Mouse (Mus musculus) neural tube, embryonic 10.5 days (tissue): ENCODE measurements around the gene Fam69b.
A peak's percentile ranks its signal among the peaks of the same experiment; 100 is the strongest.

Experiments
- DNase-seq: peaks from one replicate; pipeline ENCODE4 v3.0.0-alpha.2; 2017; ENCODE audit warnings: low spot score; ENCODE audit errors: extremely low spot score

Gene Fam69b

GRCm38 (mm10) chr2:26597810-26598209, 30.4 kb upstream of the Fam69b start:
- no peak for DNase-seq

- DNase-seq: no peak
Measured at GRCm38 (mm10) chr2:26598462-26598861, 29.8 kb upstream of the Fam69b start.

DNA sequence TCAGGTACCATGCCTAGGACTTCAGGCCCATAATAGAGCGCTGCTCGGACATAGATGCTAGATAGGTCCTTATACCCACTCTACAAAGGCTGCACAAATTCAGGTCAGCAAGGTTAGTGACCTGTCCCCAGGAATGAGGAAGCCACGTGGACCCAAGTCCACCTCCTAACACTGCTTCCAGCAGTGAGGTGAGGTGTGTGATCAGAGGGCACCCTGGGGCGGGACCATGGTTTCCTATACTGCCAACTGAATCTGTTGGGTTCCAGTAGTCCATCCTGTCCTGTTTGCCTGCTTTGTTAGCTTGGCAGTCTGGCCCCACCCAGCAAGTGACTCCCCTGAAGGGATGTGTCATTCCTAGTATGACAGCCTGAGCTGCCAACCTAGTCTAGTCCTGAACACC, 28.3 kb upstream of the Fam69b start:
- DNase-seq: no peak

- no peak for DNase-seq
Measured at GRCm38 (mm10) chr2:26600664-26601063, 27.6 kb upstream of the Fam69b start.

GRCm38 (mm10) chr2:26601595-26601994, 26.7 kb upstream of the Fam69b start:
- DNase-seq: no peak

DNA sequence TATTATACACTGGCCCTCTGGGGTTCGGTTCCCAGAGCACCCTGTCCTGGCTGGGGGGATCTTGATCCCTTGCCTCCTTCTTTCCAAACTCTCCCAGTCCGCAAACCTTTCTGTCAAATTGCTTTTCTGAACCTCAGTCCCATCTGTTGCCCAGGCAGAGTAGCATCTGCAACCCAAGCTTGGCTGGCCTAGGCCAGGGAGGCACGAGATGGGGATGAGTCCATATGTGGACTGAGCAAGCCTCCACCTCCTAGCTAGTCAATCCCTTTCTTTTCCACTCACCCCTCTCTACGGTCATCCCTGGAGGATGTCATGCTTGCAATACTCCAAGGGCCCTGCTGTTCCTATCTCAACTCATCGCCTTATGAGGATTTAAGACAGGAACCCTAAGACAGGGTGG, 25.6 kb upstream of the Fam69b start:
- no peak for DNase-seq

DNA sequence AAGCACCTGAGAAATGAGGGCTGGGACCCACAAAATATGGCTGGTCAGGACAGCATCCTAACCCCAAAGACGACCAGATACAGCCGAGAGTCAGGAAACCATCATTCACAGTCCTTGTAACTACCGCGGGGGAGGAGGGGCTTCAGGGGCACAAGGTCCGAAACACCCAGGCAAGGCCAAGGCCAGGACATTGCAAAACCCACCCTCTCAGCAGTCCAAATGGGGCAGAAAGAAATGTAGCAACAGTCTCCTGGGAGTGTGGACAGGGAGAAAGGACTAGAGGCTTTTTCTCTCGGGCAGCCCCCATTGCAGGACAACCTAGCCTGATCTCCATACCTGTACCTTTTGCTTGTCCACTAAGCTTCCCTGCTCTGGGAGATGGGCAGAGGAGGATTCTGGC, 25.1 kb upstream of the Fam69b start:
- DNase-seq: no peak

- peak; percentile 64 for DNase-seq
Measured at GRCm38 (mm10) chr2:26603720-26604671, 24.3 kb upstream of the Fam69b start, which contains the start of gene Agpat2. TSS of gene Agpat2 (minus strand) at chr2:26604417.

DNA sequence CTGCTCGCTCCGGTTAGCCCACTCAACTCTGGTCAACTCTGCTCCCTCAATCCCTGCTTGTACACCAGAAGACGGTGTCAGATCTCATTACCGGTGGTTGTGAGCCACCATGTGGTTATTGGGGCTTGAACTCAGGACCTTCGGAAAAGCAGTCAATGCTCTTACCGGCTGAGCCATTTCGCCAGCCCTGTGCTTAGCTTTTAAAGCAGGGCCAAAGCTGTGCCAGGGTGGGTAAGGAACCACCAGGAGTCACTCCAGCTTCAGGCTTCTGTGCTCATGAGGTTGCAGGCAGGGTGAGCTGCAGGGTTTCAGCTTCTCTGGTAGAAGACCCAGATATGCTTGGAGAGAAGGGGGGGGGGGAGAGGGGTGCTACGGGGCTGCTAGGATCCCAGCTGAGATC, 22.9 kb upstream of the Fam69b start:
- DNase-seq: no peak

DNA sequence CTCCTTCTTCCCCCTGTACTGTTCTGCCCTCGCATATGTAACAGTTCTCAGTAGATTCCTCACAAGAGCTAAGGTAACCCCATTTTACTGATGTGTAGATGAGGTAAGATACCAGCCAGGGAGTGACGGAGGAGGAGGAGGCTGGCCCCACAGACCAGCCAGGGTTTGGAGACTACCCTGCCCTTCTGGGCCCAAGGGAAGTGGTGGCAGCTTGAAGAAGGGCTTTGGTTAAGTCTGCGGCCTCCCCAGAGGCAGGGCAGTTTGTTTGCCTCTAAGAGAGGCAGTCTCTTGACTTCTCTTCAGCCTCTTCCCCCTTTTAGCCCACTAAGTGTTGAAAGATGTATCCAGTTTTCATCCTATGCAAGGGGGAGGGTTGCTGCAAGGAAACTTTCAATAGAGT, 21.7 kb upstream of the Fam69b start:
- DNase-seq: no peak

- no peak for DNase-seq
Measured at GRCm38 (mm10) chr2:26607056-26607910, 21.0 kb upstream of the Fam69b start.

- no peak for DNase-seq
Measured at GRCm38 (mm10) chr2:26608781-26609180, 19.5 kb upstream of the Fam69b start.

GRCm38 (mm10) chr2:26609261-26609661, 19.0 kb upstream of the Fam69b start:
- no peak for DNase-seq

GRCm38 (mm10) chr2:26610526-26610925, 17.7 kb upstream of the Fam69b start:
- no peak for DNase-seq

DNA sequence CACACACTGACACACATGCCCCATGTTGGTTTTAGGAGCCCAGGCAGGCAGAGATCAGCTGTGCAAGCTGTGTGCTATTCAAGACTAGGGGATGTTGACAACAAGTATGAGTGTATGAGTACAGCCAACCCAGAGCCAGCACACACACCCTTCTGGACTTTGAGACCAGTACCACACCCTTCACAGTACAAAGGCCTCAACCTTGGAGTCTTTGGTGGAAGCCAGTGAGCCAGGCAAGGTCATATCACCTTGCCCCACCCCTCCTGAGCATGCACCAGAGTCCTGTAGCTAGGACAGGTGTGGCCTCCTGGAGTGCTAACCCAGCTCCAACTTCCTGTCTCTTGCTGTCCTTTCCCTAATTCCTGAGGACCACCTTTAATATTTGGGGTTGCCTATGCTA, 17.2 kb upstream of the Fam69b start:
- DNase-seq: no peak

DNA sequence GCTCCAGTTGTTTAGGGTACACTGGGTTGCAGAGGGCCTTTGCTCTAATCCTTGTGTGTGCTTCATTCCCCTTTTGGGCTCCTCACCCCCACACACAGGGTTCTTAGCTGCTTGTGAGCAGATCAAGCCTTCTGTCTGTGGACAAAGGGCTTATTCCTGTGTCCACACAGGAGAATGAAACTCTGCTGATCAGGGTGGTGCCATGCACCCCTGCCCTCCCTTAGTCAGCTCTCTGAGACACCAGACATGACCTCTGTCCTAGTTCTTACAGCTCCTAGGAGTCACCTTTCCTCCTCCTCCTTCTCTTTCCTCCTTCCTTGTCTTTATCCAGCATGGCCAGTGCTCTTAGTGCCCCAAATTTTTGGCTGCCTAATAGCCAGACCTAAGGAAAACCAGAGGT, 16.4 kb upstream of the Fam69b start:
- no peak for DNase-seq

DNA sequence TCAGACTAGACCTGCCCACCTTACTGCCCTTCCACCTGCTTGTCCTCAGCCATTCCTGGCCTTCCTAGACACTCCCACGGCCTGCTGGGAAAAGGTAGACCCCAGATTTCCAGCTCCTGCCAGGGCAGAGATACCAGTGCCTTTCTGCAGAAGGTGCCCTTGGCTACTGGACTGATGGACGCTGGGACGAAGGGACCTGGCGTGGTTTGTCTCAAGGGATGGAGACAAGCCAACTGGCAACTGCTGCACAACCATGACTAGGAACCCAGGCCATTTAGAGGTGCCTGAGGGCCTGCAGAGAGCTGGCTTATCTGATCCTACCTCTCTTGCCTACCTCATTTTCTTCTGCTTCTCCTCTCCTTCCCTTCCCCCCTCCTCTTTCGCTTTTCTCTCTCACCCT, 13.4 kb upstream of the Fam69b start:
- DNase-seq: no peak

DNA sequence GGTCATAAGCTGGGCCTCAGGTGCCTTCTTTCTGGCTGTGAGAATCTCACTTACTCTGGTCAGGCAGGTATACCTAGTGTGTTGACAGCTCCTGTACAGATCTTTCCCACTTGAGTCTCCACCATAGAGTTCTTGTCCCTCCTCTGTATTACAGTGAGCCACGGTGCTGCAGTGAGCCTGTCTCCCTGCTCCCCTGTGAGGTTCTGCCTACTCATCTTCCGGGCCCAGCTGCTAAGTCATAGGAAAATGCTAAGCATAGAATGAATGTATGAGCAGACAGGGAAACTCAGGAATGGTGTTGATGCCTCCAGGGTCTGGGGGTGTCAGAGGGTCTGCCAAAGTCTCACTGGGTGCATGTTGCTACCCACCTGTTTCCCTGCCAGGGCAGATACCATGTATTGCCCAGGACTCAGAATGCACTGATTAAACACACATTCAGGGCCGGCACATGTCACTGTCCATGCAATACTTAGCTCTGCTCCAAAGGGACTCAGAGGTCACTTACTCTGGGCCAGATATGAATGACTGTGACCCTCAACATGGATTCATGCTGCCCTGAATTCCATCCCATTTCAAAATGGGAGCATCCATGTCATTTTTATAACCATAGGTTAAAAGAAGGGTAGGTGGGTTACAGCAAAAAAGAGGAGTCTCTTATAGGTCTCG, 12.7 kb upstream of the Fam69b start:
- no peak for DNase-seq

DNA sequence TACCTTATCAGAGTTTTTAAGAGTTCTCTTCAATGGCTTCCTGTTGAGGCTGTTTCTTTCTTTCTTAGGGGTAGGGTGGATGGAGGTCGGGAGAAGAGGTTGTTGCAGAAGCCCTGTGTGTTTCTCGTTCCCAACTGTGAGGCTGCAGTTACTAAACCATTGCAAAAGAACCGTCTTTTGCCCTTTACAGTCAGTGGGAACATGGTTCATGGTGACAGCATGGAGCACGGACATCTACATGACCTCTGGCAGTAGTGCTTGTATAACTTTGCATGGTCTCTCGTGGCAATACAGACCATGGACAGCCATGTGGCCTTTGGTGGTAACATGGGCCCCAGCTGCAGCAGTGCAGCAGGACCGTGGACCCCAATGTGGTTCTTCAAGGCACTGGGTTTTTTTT, 10.9 kb upstream of the Fam69b start:
- no peak for DNase-seq

GRCm38 (mm10) chr2:26617928-26618327, 10.3 kb upstream of the Fam69b start:
- DNase-seq: no peak

GRCm38 (mm10) chr2:26621246-26621645, 7.0 kb upstream of the Fam69b start:
- no peak for DNase-seq

DNA sequence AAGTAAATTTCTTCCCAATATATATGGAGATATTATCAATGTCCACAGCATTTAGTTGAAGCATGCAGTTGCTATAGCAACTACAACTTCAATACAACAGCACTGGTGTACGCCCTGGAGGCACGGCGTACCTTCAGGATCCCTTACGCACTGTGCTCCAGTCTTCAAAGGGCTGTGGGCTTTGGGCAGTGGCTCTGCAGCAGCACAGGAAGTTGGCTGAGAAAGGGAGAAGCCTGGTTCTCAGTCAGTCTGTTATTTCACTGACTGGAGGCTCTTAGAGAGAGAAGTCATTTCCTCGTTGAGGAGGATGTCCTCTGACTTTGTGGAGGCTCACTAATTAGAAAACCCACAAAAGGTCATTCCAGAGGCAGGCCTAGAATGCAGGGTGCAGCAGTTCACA, 5.3 kb upstream of the Fam69b start:
- DNase-seq: no peak
